Comparison of ENCODE assay signal across 35 mouse cellular contexts in genomic region chr8:87112355-87112754, GRCm38 (mm10).
"Had no signal": no experiment of that assay in that cellular context is flagged by ENCODE, and none has a peak within 500 bp of the region (broad histone marks: within the 10 kb centered on the region; RNA-seq: fewer than 3 reads in every experiment).

No protein-coding gene starts in this region.

- H3K9me3 ChIP-seq: heart, embryonic 10.5 days; heart, embryonic 12.5 days; heart, embryonic 13.5 days; heart, embryonic 15.5 days; hindbrain, embryonic 10.5 days; hindbrain, embryonic 12.5 days; hindbrain, embryonic 13.5 days; hindbrain, embryonic 15.5 days; intestine, embryonic 15.5 days; kidney, embryonic 15.5 days had no signal

- H3K36me3 ChIP-seq: heart, embryonic 10.5 days; heart, embryonic 12.5 days; heart, embryonic 13.5 days; heart, embryonic 15.5 days; hindbrain, embryonic 10.5 days; hindbrain, embryonic 12.5 days; hindbrain, embryonic 13.5 days; hindbrain, embryonic 15.5 days; intestine, embryonic 15.5 days; kidney, embryonic 15.5 days had no signal

- ATAC-seq: hindbrain, embryonic 16.5 days; hindbrain, postnatal 0 days; inflammation-experienced regulatory T-cells, adult 6 months; intestine, embryonic 15.5 days; intestine, embryonic 16.5 days; intestine, postnatal 0 days had no signal

- DNase-seq: heart, postnatal 10 days; heart, postnatal 14 days; heart, postnatal 36 days; heart, postnatal 4 days; kidney, adult 11 months; kidney, adult 18-20 months; kidney, adult 2 months; kidney, adult 8-10 months; kidney, adult 9 months; kidney, postnatal 10 days; kidney, postnatal 14 days; kidney, postnatal 25 days; kidney, postnatal 36 days; kidney, postnatal 4 days; layer of hippocampus, adult 9-11 months; layer of hippocampus, postnatal 36 days had no signal

- H3K4me2 ChIP-seq: heart, embryonic 11.5 days; heart, embryonic 12.5 days; heart, embryonic 13.5 days; heart, embryonic 15.5 days; hindbrain, embryonic 12.5 days; hindbrain, embryonic 13.5 days; hindbrain, embryonic 14.5 days; hindbrain, embryonic 15.5 days; intestine, embryonic 15.5 days; kidney, embryonic 15.5 days had no signal

- H3K4me1 ChIP-seq: heart, embryonic 10.5 days; heart, embryonic 12.5 days; heart, embryonic 13.5 days; heart, embryonic 15.5 days; hindbrain, embryonic 10.5 days; hindbrain, embryonic 12.5 days; intestine, embryonic 15.5 days; kidney, embryonic 15.5 days had no signal

- H3K27ac ChIP-seq: heart, embryonic 10.5 days; heart, embryonic 13.5 days; heart, embryonic 15.5 days; hindbrain, embryonic 10.5 days; hindbrain, embryonic 12.5 days; hindbrain, embryonic 13.5 days; hindbrain, embryonic 14.5 days; hindbrain, embryonic 15.5 days; hindbrain, postnatal 0 days; intestine, embryonic 15.5 days; kidney, embryonic 15.5 days; kidney, postnatal 0 days; layer of hippocampus, adult 2 months had no signal

- H3K4me3 ChIP-seq: heart, embryonic 10.5 days; heart, embryonic 12.5 days; heart, embryonic 13.5 days; heart, embryonic 15.5 days; hindbrain, embryonic 10.5 days; hindbrain, embryonic 12.5 days; hindbrain, embryonic 13.5 days; hindbrain, embryonic 15.5 days; intestine, embryonic 15.5 days; kidney, embryonic 15.5 days; layer of hippocampus, adult 2 months had no signal

- H3K27me3 ChIP-seq: heart, embryonic 12.5 days; heart, embryonic 13.5 days; heart, embryonic 15.5 days; hindbrain, embryonic 12.5 days; hindbrain, embryonic 15.5 days; intestine, embryonic 15.5 days had no signal

- H3K9ac ChIP-seq: heart, embryonic 12.5 days; heart, embryonic 13.5 days; heart, embryonic 15.5 days; hindbrain, embryonic 12.5 days; hindbrain, embryonic 13.5 days; hindbrain, embryonic 14.5 days; hindbrain, embryonic 15.5 days; intestine, embryonic 15.5 days; kidney, embryonic 15.5 days had no signal
